Mouse (Mus musculus) E14TG2a.4 (cell line): ENCODE results near the gene Gls.

Experiments used
- CTCF ChIP-seq: conservative IDR thresholded peaks from 2 replicates; pipeline ENCODE4 v1.5.1; 2014; ENCODE audit warnings: low read length
- NANOG ChIP-seq: IDR thresholded peaks from 2 replicates; pipeline ENCODE4 v1.6.1; 2014; ENCODE audit warnings: borderline replicate concordance, low read length, mixed read lengths

GRCm38 (mm10) chr1:52251038-52251735 lies 18.2 kb upstream of the Gls start:
- no peak for TF ChIP-seq CTCF
- no peak for TF ChIP-seq NANOG
